Mouse (Mus musculus): ENCODE results near the gene Usp29. TPM values are rescaled to one million over a fixed set of nuclear protein-coding genes. Genes with fewer than 3 reads are reported as not detected.
"Not testable (repeated sequence)": the region's sequence is repeated elsewhere in the genome, so short reads cannot be mapped to it uniquely, and the experiment has no call there.

The Usp29 gene
- total RNA-seq, 2 experiments from 2014 or later = not detected

DNA sequence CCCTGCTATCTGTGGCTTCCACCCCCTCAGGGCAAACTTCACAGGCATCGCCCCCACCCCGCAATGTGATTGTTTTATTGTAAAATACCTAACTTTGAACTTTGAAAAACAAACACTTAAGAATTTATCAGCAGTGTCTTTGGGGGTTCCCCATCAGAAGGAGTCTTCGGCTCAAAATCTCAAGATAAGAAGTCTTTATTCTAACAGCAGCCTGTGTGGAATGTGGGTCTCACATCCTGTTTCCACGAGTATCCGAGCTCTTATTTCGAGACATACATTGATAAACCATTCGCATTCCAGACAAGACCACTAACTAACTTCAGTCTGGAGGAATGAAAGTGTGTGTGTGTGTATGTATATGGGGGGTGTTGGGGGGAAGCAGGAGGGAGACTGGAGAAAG is 180.1 kb downstream of the Usp29 start:
- ATAC-seq (replicated peaks; ENCODE audit: low FRiP score, low TSS enrichment, poor library complexity, severe bottlenecking) = no peak

DNA sequence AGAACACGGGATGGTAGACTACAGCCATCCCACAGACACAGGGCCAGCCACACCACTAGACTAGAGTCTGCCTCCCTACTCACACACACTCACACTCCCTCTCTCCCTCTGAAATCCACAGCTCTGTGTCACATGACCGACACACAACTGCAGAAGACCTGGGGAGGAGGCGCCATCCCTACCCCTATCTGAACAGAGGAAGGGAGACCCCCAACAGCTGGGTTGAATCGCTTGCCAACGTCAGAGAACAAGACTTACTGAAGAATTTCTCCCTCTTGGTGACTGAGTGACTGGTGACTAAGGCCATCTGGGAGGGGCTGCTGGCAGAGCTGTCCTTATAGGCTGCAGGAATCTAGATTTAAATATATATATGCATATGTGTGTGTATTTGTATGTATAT is 181.4 kb downstream of the Usp29 start:
- ATAC-seq (replicated peaks; ENCODE audit: low FRiP score, low TSS enrichment, poor library complexity, severe bottlenecking) = no peak

DNA sequence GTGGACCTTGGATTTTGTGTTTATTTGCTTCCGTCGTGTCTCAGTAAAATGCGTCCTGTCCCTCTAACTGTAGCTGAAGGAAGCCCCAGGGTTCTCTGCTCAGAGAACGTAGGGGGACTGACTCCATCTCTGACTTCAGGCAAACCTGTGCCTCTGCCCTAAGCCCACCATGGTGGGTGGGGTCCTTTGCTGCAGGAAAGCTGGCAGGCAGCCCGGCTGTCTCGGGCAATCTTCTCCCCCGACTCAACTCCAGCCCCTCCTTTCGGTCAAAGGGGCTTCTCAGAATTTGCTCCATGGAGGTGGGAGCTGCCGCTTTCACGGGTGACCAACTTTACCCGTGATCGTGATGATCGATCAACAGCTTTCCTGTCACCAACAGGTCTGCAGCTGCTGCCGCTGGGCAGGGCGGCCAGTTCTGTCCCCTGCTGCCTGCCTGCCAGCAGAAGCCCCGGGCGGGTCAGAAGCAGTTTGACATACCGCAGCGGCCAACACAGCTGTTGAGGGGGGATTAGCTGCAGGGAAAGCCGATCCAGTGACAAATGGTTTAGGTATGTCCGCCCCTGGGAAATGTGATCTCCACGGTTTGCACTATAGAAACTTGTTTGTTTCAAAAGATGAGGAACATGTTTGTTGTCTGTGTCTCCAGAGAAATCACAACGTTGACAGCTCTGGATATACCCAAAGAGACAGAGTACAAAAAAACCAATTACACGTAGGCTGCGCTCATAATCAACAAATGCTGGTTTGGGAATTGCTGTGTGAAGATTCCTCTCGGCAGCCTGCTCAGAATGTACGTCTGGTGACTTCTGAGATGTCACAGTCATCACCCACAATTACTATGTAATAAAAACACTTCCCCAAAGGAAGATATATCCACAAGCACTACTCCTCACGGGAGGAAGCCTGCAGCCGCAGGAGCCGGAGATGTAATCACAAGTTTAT is 183.3 kb downstream of the Usp29 start:
- no peak for ATAC-seq (replicated peaks; ENCODE audit: low FRiP score, low TSS enrichment, poor library complexity, severe bottlenecking)

DNA sequence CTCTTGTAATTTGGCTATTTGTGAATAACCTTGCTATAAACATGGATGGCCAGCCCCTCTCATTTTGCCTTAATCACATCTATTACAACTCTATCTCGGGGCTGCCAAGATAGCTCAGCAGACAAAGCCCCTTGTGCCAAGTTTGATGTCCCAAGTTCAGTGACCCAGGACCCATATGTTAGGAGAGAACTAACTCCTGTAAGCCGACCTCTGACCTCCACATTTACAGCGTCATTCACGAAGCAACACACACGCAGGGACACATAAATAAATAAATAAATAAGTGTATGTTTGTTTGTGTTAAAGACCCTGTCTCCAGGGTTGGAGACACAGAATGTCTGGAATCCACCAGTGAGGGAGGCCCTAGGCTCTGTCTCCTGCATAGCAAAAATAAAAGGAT is 186.7 kb downstream of the Usp29 start:
- ATAC-seq (replicated peaks; ENCODE audit: low FRiP score, low TSS enrichment, poor library complexity, severe bottlenecking) = no peak

DNA sequence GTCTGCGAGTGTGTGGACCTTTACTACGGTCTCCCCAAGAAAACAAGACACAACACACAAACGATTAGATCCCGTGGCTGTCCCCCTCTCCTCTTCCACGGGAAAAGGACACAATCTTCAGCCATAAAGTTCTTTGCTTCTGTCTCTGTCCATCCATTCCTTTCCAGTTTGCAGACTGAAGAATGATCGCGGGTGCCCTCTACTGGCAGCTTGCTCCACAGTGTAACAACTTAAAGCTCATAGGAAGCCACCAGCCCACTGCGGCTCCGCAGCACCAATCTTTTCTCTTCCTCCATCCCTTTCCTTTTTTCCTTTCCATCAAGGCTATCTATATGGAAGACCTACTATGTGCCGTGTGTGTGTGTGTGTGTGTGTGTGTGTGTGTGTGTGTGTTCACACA is 187.9 kb downstream of the Usp29 start:
- peak; percentile 63; the same call in 1 of the 2 replicates for ATAC-seq (replicated peaks; ENCODE audit: low FRiP score, low TSS enrichment, poor library complexity, severe bottlenecking)

DNA sequence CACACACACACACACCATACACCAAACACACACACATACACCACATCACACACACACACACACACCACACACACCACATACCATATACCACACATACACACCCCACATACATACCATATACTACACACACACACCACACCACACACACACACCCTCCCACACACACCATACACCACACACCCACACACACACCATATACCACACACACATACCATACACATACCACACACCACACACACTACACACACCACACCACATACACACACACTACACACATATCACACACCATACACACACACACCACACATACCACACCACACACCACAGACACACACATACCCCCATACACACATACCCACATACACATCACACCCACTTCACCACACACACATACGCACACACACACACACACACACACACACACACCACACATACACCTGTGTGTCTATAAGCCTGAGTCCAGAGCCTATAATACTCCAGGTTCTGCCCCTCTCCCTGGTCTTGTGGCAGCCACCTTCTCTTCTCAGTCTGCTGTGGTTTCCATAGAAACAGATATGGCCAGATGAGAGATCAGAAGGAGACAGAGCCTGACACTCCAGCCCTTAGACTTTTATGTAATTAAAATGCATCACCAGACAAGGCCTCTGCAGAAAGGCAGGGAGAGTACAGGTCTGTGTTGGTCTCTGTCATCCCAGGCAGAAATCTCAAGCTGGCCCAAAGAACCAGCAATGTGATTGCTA is 188.9 kb downstream of the Usp29 start:
- ATAC-seq (replicated peaks; ENCODE audit: low FRiP score, low TSS enrichment, poor library complexity, severe bottlenecking) = no peak

DNA sequence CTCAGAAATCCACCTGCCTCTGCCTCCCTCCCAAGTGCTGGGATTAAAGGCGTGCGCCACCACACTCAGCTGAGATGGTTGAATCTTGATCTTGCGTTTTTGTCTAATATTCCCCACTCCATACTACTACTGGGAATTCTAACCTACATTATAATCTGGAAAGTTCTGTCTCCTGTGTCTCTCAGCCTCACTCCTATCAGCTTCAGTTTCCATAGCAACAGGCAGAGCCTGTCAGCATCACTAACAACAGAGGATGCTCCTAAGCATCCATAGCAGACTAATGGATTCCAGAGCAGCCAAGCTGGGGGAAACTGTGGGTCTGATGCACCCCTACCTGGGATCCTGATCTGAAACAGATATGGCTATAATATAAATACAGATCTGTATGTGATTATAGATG is 193.1 kb downstream of the Usp29 start:
- no peak for ATAC-seq (replicated peaks; ENCODE audit: low FRiP score, low TSS enrichment, poor library complexity, severe bottlenecking)

DNA sequence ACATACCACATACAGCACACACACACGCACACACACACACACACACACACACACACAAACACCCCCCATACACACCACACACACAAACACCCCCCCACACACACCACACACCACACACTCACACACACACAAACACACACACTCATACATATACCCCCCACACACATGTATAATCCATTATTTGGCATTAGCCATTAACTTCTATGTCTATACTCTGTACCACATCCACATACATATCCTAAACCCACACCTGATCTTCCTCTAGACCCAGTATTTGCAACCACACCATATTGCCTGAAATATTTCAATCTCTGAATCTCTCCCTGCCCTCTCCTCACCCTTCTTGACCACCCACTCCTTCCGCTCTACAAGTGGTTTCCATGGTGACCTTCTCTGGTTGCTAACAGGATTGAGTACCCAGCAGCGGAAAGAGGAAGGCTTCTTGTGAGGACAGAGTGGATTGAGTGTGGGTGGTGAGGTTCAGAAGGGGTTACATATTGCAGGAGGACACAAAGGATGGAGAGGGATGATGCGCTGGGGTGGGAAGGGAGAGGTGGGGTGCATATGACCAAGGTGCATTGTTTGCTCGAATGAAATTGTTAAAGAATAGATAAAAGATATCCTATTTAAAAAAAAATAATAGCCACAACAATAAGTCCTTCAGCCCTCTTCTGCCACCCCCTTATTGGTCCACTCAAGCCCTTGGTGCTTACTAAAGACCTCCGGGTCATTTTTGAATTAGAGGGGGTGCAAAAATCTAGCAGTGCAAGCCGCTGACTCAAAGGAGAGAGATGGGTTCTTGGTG is 195.8 kb downstream of the Usp29 start:
- no peak for ATAC-seq (replicated peaks; ENCODE audit: low FRiP score, low TSS enrichment, poor library complexity, severe bottlenecking)

DNA sequence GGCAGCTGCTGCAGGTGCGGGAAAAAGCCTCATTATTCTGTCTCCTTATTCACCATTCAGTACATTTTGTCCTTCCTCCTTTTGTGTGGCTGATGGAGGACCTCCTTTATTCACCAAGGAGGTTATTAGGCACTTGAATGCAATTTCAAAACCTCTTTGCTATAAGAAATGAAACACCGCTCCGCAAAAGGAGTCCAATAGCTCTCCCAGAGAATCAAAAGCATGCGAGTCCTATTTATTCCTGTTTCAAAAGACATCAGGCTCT is 196.3 kb downstream of the Usp29 start:
- no peak for ATAC-seq (replicated peaks; ENCODE audit: low FRiP score, low TSS enrichment, poor library complexity, severe bottlenecking)

DNA sequence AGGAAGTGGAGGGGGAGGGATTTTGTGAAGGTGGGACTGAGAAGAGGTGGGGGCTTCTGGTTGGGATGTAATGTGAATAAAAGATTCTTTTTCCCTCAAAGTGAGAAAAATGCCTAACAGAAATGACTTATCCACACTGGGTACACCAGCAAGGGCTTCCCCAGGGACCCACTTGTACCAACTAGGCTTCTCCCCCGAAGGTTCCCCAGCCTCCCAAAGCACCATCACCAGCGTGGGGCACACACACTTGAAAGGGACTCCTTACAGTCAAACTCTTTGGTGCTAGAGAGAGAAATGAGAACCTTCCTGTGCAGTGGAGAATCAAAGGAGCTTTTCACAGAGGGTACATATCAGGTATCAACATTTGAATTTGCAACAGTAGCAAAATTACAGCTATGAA is 198.9 kb downstream of the Usp29 start:
- ATAC-seq (replicated peaks; ENCODE audit: low FRiP score, low TSS enrichment, poor library complexity, severe bottlenecking) = no peak

DNA sequence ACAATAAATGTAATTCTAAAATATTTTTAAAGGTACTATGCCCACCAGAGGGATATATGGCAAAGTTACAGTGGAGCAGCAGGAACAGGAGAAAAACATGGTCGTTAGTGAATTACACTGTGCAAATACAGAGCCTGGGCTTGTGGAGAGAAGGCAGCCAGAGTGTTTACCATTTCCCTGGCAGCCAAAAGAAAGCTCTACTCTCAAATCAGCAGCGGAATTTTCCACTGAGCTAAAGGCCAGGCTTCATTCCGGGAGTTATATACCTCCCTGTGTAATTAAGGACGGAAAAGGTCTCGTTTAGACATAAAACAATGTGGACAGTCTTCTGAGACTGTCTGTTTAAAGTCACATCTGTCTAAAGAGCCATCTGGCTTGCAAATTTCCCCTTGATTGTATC is 204.4 kb downstream of the Usp29 start:
- ATAC-seq (replicated peaks; ENCODE audit: low FRiP score, low TSS enrichment, poor library complexity, severe bottlenecking) = no peak

DNA sequence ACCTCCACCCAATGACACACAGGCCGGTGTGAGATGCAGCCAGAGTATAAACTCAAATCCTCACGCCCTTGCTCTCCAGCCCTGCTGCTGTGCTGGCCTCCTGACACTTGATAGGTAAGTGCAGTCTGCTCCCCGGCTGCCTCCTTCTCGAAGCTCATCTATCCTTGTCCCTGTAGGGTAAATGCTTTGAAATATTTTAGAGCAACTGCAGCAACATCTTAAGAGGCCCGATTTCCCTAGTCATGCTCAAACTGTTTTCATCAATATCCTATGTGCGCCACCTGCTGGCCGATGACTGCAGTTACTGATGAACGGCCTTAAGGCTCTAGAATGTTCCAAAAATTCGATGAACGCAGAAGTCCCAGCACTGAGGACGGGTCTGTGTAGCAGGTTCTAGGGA is 206.7 kb downstream of the Usp29 start:
- ATAC-seq (replicated peaks; ENCODE audit: low FRiP score, low TSS enrichment, poor library complexity, severe bottlenecking) = peak; percentile 68; the same call in 1 of the 2 replicates

DNA sequence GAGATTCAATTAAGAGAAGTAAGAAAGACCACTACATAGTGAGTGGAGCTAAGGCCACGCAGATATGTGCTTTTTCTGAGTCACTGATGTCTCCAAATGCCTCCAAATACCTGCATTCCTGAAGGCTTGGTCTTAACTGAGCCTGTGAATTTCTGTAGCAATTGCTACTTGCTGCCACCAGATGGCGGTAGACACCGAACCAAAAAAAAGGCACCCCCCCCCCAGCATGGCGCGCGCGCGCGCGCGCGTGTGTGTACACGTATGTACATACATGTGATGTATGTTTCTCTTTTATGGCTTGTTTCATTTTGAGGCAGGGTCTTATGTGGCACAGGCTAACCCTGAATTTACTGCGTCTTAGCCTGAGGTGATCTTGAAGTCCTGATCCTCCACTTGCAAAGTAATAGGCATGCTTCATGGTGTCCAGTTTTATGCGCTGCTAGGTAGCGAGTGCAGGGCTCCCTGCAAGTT is 210.4 kb downstream of the Usp29 start:
- ATAC-seq (replicated peaks; ENCODE audit: low FRiP score, low TSS enrichment, poor library complexity, severe bottlenecking) = peak; percentile 78

DNA sequence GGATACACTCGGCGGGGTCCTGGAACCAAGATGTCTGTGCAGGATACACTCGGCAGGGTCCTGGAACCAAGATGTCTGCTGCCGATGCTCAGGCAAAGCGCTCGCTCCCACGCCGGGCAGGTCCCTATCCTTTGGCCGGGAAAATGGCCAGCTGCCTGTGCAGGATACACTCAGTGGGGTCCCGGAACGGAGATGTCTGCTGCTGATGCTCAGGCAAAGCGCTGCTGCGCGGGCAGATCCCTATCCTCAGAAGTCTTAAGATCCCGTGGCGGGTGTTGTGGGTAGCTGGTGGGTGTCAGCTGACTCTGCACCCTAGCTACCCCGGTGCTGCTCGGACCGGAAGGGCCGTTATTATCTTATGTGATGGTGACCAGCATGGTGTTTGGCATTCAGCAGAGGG is 217.7 kb downstream of the Usp29 start:
- not testable (repeated sequence) for ATAC-seq (replicated peaks; ENCODE audit: low FRiP score, low TSS enrichment, poor library complexity, severe bottlenecking)

DNA sequence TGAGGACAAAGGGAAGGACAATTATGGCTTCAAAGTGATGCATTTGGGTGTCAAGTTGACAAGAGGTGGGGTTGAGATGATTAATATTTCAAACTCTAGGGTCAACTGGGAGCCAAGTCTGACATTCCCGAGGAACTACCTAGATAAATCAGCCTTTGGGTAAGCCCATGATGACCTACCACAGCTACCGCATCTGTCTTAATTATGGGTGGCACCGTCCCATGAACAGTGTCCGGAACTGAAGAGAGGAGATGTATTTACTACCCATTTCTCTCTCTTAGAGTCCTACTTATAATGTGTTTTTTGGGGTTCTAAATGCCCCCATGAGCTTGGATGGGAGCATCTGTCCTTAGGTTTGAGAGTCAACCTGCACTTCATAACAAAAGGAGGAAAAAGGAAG is 226.2 kb downstream of the Usp29 start:
- ATAC-seq (replicated peaks; ENCODE audit: low FRiP score, low TSS enrichment, poor library complexity, severe bottlenecking) = no peak

DNA sequence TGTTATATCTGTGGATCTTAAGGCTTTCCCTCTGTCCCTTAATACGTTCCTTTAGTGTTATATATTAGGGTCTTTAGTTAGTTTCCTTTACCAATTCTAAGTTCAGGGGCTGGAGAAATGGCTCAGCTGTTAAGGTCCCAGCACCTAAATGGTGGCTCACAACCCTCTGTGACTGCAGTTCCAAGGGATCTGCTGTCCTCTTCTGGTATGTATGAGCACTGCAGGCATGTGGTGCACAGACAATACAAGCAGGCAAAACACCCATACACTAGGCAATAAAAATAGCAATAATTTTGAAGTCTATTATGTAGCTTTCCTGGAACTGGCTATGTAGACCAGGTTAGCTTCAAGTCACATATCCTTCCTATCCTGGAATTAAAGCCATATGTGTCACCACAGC is 228.2 kb downstream of the Usp29 start:
- ATAC-seq (replicated peaks; ENCODE audit: low FRiP score, low TSS enrichment, poor library complexity, severe bottlenecking) = no peak

DNA sequence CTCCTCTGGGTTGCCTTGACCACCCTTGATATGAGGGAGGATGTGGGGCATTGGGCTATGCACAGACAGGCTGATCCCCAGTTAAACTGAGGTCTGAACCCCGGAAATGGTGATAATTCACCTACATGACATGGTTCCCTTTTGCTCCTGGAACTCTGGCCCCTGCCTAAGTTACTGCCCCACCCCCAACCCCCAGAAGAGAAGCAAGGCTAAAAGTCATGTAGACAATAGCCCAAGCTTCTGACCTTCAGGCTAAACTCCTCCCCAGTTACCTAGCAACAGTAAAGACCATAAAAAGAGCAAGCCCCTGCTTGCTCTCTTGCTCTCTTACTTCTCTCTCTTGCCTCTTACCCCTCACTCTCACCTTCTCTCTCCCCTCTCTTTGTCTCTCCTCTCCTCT is 243.2 kb downstream of the Usp29 start:
- no peak for ATAC-seq (replicated peaks; ENCODE audit: low FRiP score, low TSS enrichment, poor library complexity, severe bottlenecking)

DNA sequence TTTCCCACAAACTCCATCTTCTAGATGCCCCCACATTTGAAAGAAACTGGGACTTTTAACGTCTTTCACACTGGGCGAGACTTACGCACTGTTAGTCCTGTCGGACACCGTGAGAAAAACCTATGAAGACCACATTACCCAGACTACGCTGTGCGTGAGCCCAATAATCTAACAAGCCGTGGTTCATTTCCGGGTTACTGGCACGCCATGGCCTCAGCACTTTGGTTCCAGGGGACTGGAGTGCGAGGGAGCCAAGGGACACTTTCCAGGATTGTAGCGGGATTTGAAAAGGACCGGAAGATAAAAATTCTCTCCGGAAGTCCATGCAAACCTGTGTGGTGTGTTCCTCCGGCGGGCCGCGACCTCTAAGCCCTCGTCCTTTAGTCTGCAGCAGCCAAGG is 246.5 kb downstream of the Usp29 start:
- no peak for ATAC-seq (replicated peaks; ENCODE audit: low FRiP score, low TSS enrichment, poor library complexity, severe bottlenecking)

DNA sequence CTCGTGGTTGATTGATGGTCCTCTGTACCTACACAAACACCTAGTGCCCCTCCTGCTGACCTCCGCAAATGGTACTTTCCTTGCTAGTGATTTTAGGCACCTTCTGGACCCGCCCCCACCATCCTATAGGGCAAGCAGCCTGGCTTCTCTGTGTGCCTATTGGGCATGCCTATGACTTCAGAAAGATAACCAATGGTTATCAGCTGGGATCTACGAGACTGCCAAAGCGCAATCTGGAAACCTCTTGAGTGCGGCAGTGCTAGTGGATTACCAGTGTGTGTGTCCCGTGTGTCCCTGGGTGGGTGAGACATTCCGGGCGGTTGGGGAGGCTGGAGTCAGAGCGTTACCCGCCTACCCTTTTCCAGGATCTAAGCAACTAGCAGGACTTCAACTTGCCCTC is 264.9 kb downstream of the Usp29 start, which contains the start of gene Aurkc:
Aurkc (plus strand) TSS at position 50 of the 400 bp plus-strand sequence.
- ATAC-seq (replicated peaks; ENCODE audit: low FRiP score, low TSS enrichment, poor library complexity, severe bottlenecking) = not testable (repeated sequence)

DNA sequence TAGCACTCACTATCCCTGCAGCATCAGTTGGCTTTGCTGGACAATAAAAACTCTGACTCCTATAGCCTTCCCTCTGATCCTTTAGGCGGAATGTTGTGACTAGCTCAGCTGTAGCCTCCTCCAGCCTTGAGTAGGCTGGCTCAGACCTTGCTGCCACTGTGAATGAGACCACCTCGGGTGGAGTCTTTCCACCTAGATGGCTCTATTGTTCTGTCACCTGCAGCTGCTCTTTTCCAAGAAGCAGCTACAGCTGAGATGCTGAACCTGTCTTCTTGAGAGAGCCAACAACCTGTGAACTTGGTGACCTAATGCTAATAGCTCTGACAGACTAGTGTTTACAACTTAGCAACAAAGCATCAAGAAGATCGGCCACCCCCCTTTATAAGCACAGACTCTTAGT is 268.5 kb downstream of the Usp29 start:
- ATAC-seq (replicated peaks; ENCODE audit: low FRiP score, low TSS enrichment, poor library complexity, severe bottlenecking) = not testable (repeated sequence)

Measured in megakaryocyte-erythroid progenitor cell, adult 5-6 weeks (primary cell).